Mouse (Mus musculus): Measurements from ENCODE around the gene Zfp651. TPM values are rescaled to one million over a fixed set of nuclear protein-coding genes. Genes with fewer than 3 reads are reported as not detected.

Zfp651 gene
- polyA plus RNA-seq, 1 experiment from 2014 or later: 4.4 TPM

GRCm38 (mm10) chr9:121810081-121810821 lies 51.1 kb downstream of the Zfp651 start:
- no peak overlapping the region for H3K9ac ChIP-seq (ENCODE audit: low read depth, low read length)
- no peaks in the 10 kb centered on the region for H3K27me3 ChIP-seq (replicated peaks; ENCODE audit: control insufficient read depth, insufficient read depth, low read length)
- no peak overlapping the region for H3K4me3 ChIP-seq (ENCODE audit: low read depth, low read length)
- 48% methylated on average over 15 of the region's 15 CpGs for WGBS
- H3K27ac ChIP-seq (ENCODE audit: low read depth, low read length): no peak overlapping the region
- ATAC-seq (replicated peaks; ENCODE audit: low FRiP score): no peak
- no peaks in the 10 kb centered on the region for H3K36me3 ChIP-seq (ENCODE audit: control insufficient read depth, insufficient read depth, low read length)
- no peak overlapping the region for H3K4me2 ChIP-seq
- no peaks in the 10 kb centered on the region for H3K4me1 ChIP-seq (replicated peaks; ENCODE audit: control insufficient read depth, insufficient read depth, low read length)
- no peaks in the 10 kb centered on the region for H3K9me3 ChIP-seq (ENCODE audit: control insufficient read depth, low read length)
- no peak for DNase-seq (ENCODE audit: low spot score)

GRCm38 (mm10) chr9:121815183-121815582 lies 56.1 kb downstream of the Zfp651 start:
- H3K36me3 ChIP-seq (ENCODE audit: control insufficient read depth, insufficient read depth, low read length): no peaks in the 10 kb centered on the region
- DNase-seq (ENCODE audit: low spot score) (no peak), ATAC-seq (replicated peaks; ENCODE audit: low FRiP score) (no peak)
- H3K9ac ChIP-seq (ENCODE audit: low read depth, low read length): no peak overlapping the region
- WGBS: 32% methylated on average over 6 of the region's 6 CpGs
- H3K9me3 ChIP-seq (ENCODE audit: control insufficient read depth, low read length): no peaks in the 10 kb centered on the region
- H3K4me2 ChIP-seq: no peak overlapping the region
- H3K4me1 ChIP-seq (replicated peaks; ENCODE audit: control insufficient read depth, insufficient read depth, low read length): no peaks in the 10 kb centered on the region
- no peaks in the 10 kb centered on the region for H3K27me3 ChIP-seq (replicated peaks; ENCODE audit: control insufficient read depth, insufficient read depth, low read length)
- no peak overlapping the region for H3K4me3 ChIP-seq (ENCODE audit: low read depth, low read length)
- H3K27ac ChIP-seq (ENCODE audit: low read depth, low read length): no peak overlapping the region

- 70% methylated on average over 9 of the region's 9 CpGs for WGBS
- no peaks in the 10 kb centered on the region for H3K9me3 ChIP-seq (ENCODE audit: control insufficient read depth, low read length)
- no peaks in the 10 kb centered on the region for H3K4me1 ChIP-seq (replicated peaks; ENCODE audit: control insufficient read depth, insufficient read depth, low read length)
- H3K4me3 ChIP-seq (ENCODE audit: low read depth, low read length): no peak overlapping the region
- no peaks in the 10 kb centered on the region for H3K27me3 ChIP-seq (replicated peaks; ENCODE audit: control insufficient read depth, insufficient read depth, low read length)
- DNase-seq (ENCODE audit: low spot score): no peak
- H3K27ac ChIP-seq (ENCODE audit: low read depth, low read length): no peak overlapping the region
- ATAC-seq (replicated peaks; ENCODE audit: low FRiP score): no peak
- no peak overlapping the region for H3K4me2 ChIP-seq
- H3K9ac ChIP-seq (ENCODE audit: low read depth, low read length): no peak overlapping the region
- H3K36me3 ChIP-seq (ENCODE audit: control insufficient read depth, insufficient read depth, low read length): no peaks in the 10 kb centered on the region
Measured at GRCm38 (mm10) chr9:121819073-121819770, 60.1 kb downstream of the Zfp651 start.

- Histone ChIP-seq H3K27me3 (replicated peaks; ENCODE audit: control insufficient read depth, insufficient read depth, low read length) (no peaks in the 10 kb centered on the region), H3K9ac (ENCODE audit: low read depth, low read length) (no peak overlapping the region), H3K27ac (ENCODE audit: low read depth, low read length) (no peak overlapping the region), H3K4me1 (replicated peaks; ENCODE audit: control insufficient read depth, insufficient read depth, low read length) (no peaks in the 10 kb centered on the region), H3K4me2 (no peak overlapping the region), H3K9me3 (ENCODE audit: control insufficient read depth, low read length) (no peaks in the 10 kb centered on the region), H3K4me3 (ENCODE audit: low read depth, low read length) (no peak overlapping the region), H3K36me3 (ENCODE audit: control insufficient read depth, insufficient read depth, low read length) (no peaks in the 10 kb centered on the region)
- whole genome bisulfite sequencing: 70% methylated on average over 7 of the region's 7 CpGs
- DNase-seq (ENCODE audit: low spot score) (no peak), ATAC-seq (replicated peaks; ENCODE audit: low FRiP score) (no peak)
Measured at GRCm38 (mm10) chr9:121819771-121820471, 60.8 kb downstream of the Zfp651 start.

GRCm38 (mm10) chr9:121820765-121821164 lies 61.6 kb downstream of the Zfp651 start:
- 68% methylated on average over 5 of the region's 5 CpGs for WGBS
- no peaks in the 10 kb centered on the region for H3K4me1 ChIP-seq (replicated peaks; ENCODE audit: control insufficient read depth, insufficient read depth, low read length)
- H3K36me3 ChIP-seq (ENCODE audit: control insufficient read depth, insufficient read depth, low read length): no peaks in the 10 kb centered on the region
- DNase-seq (ENCODE audit: low spot score): no peak
- no peak overlapping the region for H3K4me2 ChIP-seq
- no peak overlapping the region for H3K27ac ChIP-seq (ENCODE audit: low read depth, low read length)
- no peak for ATAC-seq (replicated peaks; ENCODE audit: low FRiP score)
- no peaks in the 10 kb centered on the region for H3K9me3 ChIP-seq (ENCODE audit: control insufficient read depth, low read length)
- H3K27me3 ChIP-seq (replicated peaks; ENCODE audit: control insufficient read depth, insufficient read depth, low read length): no peaks in the 10 kb centered on the region
- no peak overlapping the region for H3K4me3 ChIP-seq (ENCODE audit: low read depth, low read length)
- H3K9ac ChIP-seq (ENCODE audit: low read depth, low read length): no peak overlapping the region

Other genes starting within 250 kb of the Zfp651 start
- gene Lyzl4, start 117.2 kb upstream of the Zfp651 start, polyA plus RNA-seq (2014; fragmentation: Nextera tagmentation; extraction: Ambion mirVana): not detected in 2 replicates
- 0.25 and 0.77 TPM in 2 replicates for gene Vipr1, start 116.6 kb upstream of the Zfp651 start, polyA plus RNA-seq (2014; fragmentation: Nextera tagmentation; extraction: Ambion mirVana)
- gene Sec22c, start 53.8 kb upstream of the Zfp651 start, polyA plus RNA-seq (2014; fragmentation: Nextera tagmentation; extraction: Ambion mirVana): 4.7 and 5.5 TPM in 2 replicates
- 103 and 118 TPM in 2 replicates for gene Ss18l2, start 49.0 kb upstream of the Zfp651 start, polyA plus RNA-seq (2014; fragmentation: Nextera tagmentation; extraction: Ambion mirVana)
- gene Nktr, start 40.2 kb upstream of the Zfp651 start, polyA plus RNA-seq (2014; fragmentation: Nextera tagmentation; extraction: Ambion mirVana): 47.3 and 48.2 TPM in 2 replicates
- not detected in 2 replicates for gene Klhl40, start 18.3 kb downstream of the Zfp651 start, polyA plus RNA-seq (2014; fragmentation: Nextera tagmentation; extraction: Ambion mirVana)
- not detected in 2 replicates for gene Hhatl, start 33.2 kb downstream of the Zfp651 start, polyA plus RNA-seq (2014; fragmentation: Nextera tagmentation; extraction: Ambion mirVana)
- 0.49 TPM in 1 of 2 replicates, not detected in the other for gene Ccdc13, start 80.1 kb downstream of the Zfp651 start, polyA plus RNA-seq (2014; fragmentation: Nextera tagmentation; extraction: Ambion mirVana)
- gene Higd1a, start 99.0 kb downstream of the Zfp651 start, polyA plus RNA-seq (2014; fragmentation: Nextera tagmentation; extraction: Ambion mirVana): 205 and 214 TPM in 2 replicates
- 0.19 and 0.21 TPM in 2 replicates for gene Ackr2, start 139.0 kb downstream of the Zfp651 start, polyA plus RNA-seq (2014; fragmentation: Nextera tagmentation; extraction: Ambion mirVana)
- gene Cyp8b1, start 157.0 kb downstream of the Zfp651 start, polyA plus RNA-seq (2014; fragmentation: Nextera tagmentation; extraction: Ambion mirVana): not detected in 2 replicates
- gene Fam198a, start 191.7 kb downstream of the Zfp651 start, polyA plus RNA-seq (2014; fragmentation: Nextera tagmentation; extraction: Ambion mirVana): 0.18 and 0.21 TPM in 2 replicates
- gene Pomgnt2, start 237.8 kb downstream of the Zfp651 start, polyA plus RNA-seq (2014; fragmentation: Nextera tagmentation; extraction: Ambion mirVana): 5.1 and 6.1 TPM in 2 replicates

All from liver, embryonic 11.5 days (tissue).